Mouse (Mus musculus) left cerebral cortex, adult 9 months (tissue): ENCODE results near the gene Recql5.

Experiments used
- DNase-seq, 2 experiments: peaks; one replicate each; pipeline ENCODE4 v3.0.0; 2022; ENCODE audit warnings: low spot score in 2 of 2

Recql5 gene

GRCm38 (mm10) chr11:115901338-115902161 is 31.7 kb downstream of the Recql5 start:
- no peak for DNase-seq

DNA sequence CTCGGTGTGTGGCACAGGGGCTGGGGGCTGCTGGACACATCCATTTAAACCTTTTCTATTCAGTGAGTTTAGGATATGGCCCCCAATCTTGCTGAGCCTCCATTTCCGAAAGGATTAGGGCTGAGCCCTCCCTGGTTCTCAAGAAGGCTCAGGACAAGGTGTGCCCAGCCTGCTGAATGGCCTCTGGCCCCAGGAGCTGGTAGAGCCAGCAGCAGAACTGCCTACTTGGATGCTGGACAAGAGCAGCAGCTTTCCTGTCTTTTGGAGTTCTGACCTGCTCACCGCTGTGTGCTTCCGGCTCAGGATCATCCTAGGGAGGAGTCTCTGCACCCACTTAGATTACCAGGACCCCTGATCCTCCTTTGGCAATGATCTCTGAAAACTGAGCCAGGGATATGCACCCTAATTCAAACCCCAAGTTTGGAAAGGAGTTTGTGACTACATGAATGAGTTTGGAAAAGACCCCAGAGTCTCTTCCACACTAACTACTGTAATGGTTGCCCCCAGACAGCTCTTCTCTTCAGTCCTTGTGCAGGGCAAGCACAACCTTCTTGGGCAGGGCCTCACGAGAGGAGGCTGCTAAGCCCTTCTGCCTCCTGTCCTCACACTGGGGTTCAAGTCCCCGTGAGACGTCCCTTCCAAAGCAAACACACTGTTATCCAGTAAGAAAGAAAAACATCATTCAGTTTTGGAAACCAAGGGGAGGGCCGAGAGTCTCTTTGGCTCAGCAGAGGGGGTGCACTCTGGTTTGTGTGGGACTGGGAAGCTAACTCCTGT is 32.5 kb downstream of the Recql5 start:
- DNase-seq = no peak

GRCm38 (mm10) chr11:115899486-115900266 is 33.6 kb downstream of the Recql5 start, which contains the start of gene Smim5:
TSS of gene Smim5 (plus strand) at chr11:115899966.
- no peak for DNase-seq

GRCm38 (mm10) chr11:115898886-115899285 is 34.4 kb downstream of the Recql5 start:
- peak; percentile 58 to 75 for DNase-seq

- DNase-seq = no peak
These were observed 34.8 kb downstream of the Recql5 start for GRCm38 (mm10) chr11:115898446-115898845.

DNA sequence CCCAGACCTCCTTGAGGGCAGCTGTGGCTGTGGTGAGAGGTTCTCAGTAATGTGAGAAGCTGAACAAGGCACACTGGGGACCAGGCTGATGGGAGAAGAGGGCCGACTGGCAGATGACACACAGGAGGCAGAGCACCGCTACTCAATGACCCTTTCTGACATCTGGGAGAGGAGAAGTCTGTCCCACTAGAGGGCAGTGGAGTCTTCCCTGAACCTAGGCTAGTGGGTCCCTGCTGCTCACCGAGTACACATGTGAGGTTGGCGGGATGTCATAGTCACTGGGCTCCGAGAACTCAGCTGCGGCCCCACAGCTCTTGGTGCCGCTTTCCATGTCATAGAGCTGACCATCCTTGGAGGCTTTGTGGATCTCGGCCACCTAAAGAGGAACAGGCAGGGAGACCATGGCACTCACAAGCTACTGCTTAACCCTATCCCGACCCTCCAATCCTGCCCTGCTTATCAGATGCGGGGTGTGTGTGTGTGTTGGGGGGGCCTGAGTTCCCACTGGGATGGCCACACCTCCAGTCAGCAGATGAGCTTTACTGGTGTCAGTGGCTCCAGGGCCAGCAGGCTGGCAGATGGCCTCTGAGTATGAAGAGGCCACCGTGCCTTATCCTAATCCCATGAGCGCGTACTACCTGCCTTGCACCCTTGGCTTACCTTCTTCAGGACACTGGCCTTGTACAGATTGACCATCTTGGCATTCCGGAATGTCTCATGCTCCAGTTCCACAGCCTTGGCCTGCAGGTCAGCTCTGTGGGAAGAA is 38.3 kb downstream of the Recql5 start:
- DNase-seq = peak in 1 of 2 experiments; percentile 8

DNA sequence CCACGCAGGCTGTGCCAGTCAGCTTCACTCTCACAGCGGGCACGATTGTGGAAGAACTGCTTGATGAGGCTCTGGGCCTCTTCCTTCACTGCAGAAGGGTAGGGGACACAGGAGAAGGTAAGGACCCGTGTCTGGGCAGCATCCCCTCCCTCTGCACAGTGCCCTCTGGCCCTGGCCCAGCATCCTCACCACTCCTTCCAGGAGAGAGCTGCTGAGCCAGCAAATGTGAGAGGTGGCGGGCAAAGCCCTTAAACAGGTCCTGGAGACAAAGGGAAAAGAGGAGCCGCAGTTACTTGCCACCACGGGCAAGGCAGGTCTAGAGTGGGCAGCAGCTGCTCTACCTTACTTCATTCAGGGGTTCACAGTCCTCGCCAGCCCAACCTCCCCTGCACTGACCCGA is 40.2 kb downstream of the Recql5 start:
- DNase-seq = no peak

DNA sequence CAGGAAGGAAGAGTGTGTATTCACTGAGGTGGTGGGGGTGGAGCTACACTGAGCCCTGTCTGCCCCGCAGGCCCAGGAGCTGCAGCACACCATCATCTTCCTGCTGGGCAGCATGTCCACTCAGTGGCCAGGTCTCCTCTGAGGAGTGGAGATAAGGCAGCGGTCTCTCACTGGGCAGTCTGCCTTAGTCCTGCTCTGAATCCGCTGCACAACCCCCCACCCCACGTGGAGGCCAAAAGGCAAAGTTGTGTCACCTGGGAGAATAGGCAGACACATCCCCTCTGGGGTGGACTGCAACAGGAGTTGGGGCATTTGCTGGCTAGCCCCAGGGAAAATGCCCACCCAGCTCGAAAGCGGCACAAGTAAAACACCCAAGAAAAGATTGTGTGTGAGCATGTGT is 41.1 kb downstream of the Recql5 start:
- no peak for DNase-seq

GRCm38 (mm10) chr11:115889159-115889558 is 44.1 kb downstream of the Recql5 start:
- no peak for DNase-seq

DNA sequence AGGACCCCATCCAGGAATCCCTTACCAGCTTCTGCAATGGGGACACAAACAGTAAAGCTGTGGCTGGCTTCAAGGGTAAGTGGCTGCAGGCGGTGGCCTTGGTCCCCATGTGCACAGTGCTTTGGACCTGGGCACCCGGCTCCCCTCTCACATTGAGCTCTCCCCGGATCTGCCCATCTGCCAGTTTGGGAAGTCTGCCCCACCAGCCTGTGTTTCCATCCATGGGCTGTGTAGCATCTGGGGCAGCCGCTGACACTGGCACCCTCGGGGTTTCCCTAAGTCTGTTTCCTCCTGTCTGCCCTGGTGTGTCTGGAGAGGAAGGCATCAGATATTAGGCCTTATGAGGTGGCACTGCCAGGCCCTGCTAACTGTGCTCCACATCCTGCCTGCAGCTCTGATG is 45.3 kb downstream of the Recql5 start:
- no peak for DNase-seq

DNA sequence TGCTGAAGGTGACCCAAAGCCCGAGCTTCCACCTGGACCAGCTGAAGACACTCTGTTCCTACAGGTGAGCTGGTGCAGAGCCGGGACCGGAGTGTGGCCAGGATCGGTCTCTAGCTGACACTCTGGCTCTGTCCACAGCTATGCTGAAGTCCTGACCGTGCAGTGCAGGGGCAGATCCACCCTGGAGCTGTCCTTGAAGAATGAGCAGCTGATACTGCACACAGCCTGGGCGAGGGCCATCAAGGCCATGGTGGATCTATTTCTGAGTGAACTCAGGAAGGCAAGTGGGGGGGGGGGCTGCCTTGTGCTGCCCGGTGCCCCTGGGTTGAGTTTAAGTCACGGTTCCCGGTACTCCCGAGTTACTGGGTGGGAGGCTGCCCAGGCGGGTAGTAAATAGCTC is 46.8 kb downstream of the Recql5 start:
- DNase-seq = no peak

DNA sequence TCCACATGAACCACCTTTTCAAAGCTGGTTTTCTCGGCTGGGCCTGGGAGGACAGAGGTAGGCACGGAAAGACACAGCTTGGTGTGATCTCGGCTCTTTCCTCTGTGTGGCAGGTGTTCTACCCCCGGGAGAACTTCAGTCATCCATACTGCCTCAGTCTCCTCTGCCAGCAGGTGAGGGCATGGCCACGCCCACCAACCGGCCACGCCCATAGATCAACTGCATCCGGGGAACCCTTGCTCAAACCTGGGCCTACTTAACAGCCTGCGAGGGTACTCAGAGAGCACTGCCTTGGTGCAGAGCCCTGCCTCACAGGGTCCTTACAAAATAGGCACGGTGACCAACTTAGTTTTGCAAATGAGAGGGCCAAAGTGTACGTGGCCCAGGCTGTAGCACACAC is 48.0 kb downstream of the Recql5 start:
- no peak for DNase-seq

GRCm38 (mm10) chr11:115884361-115884760 is 48.9 kb downstream of the Recql5 start:
- no peak for DNase-seq

DNA sequence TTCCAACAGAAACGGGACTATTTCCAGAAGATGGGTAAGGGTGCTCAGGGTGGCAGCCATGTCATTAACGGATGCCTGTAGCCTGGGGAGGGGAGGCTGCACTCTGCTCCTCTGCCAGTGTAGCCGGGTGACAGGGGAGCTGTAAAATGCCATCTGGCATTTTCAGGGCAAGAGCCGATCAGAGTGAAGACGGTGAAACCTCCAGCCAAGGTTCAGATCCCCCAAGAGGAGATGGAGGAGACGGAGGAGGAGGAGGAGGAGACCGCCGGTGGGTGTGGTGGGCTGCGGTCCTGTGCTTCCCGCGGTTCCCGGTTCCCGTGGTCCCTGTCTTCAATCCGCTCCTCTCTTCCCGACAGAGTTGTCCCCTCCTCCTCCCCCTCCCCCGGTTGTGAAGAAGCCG is 50.0 kb downstream of the Recql5 start:
- DNase-seq = no peak

DNA sequence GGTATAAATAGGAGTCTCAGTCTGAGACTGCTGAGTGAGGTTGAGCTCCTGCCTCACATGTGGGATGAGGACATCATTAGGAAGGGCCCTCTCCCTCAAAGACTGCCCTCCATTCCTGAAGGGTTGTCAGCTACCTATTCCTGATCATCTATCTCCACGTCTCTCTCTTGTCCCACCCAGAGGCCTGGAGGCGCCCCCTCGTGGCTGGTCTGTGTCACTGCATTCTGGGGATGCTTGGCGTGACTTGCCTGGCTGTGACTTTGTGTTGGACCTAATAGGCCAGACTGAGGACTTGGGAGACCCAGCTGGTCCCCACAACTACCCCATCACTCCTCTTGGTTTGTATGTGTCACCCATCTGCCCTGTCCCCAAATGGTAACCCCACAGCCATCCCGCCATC is 52.3 kb downstream of the Recql5 start:
- no peak for DNase-seq

- no peak for DNase-seq
These were observed 55.2 kb downstream of the Recql5 start for GRCm38 (mm10) chr11:115878071-115878470.

- DNase-seq = no peak
These were observed 56.0 kb downstream of the Recql5 start for GRCm38 (mm10) chr11:115877174-115877755.

DNA sequence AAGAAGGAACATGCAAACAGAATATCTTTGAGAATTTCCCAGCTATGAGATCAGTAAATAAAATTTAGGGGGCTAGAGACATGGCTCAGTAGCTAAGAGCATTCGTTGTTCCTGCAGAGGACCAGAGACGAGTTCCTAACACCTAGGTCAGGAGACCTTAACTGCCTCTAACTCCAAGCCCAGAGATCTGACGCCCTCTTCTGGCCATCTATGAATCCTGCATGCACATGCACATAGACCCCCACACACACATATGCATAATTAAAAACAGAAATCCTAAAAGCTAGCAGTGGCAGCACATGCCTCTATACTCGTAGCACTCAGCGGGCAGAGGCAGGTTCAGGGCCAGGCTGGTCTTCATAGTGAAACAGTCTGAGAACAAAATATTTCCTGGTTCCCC is 56.8 kb downstream of the Recql5 start:
- no peak for DNase-seq

GRCm38 (mm10) chr11:115875935-115876334 is 57.3 kb downstream of the Recql5 start:
- DNase-seq = no peak

DNA sequence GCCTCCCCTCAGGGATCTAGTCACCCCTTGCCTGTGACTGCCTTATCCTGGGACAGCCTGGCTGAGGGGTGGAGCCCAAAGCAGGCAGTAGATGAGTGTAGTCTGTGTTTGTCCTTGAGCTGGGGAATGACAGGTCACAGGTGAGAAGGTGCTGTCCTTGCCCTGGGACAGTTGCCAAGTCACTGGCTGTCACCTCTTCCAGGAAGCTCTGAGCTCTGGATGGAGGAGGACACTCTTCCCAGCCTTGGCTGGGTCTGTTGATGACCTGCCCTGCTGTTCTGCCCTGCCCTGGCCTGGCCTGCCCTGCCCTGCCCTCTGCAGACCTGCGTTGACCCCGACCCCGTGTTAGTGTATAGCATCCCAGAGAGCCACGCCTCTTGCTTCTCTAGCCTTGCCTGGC is 60.8 kb downstream of the Recql5 start:
- DNase-seq = no peak

- DNase-seq = no peak
These were observed 63.9 kb downstream of the Recql5 start for GRCm38 (mm10) chr11:115869393-115869792.
